Mouse (Mus musculus) olfactory bulb, adult 2 months (tissue): ENCODE results near the gene Hcar1. TPM values are rescaled to one million over a fixed set of nuclear protein-coding genes. Genes with fewer than 3 reads are reported as not detected.

Experiments used
- H3K27ac ChIP-seq: fragments of 200-500 bp; 2 replicates; pipeline ENCODE4 v1.5.1; 2012; ENCODE audit warnings: low read depth, low read length; ENCODE audit not compliant: insufficient read depth
- H3K4me1 ChIP-seq: fragments of 200-500 bp; 2 replicates; pipeline ENCODE4 v1.6.1; 2012; ENCODE audit warnings: low read length; ENCODE audit not compliant: control insufficient read depth, insufficient read depth
- H3K4me3 ChIP-seq: fragments of 200-500 bp; 2 replicates; pipeline ENCODE4 v1.5.1; 2012; ENCODE audit warnings: mild to moderate bottlenecking, low read depth, low read length, moderate library complexity; ENCODE audit not compliant: insufficient read depth
- CTCF ChIP-seq: fragments of 200-500 bp; IDR thresholded peaks from 2 replicates; pipeline ENCODE4 v1.5.1; 2012; ENCODE audit warnings: low read depth, mild to moderate bottlenecking, low read length, moderate library complexity; ENCODE audit not compliant: insufficient read depth
- POLR2A ChIP-seq: fragments of 200-500 bp; IDR thresholded peaks from 2 replicates; pipeline ENCODE4 v1.6.1; 2012; ENCODE audit warnings: mild to moderate bottlenecking, low read depth, low read length, moderate library complexity; ENCODE audit not compliant: insufficient read depth
- WGBS: fragments of 180-500 bp; shearing (Covaris S2); methylation state at CpG from one replicate; pipeline ENCODE4 v1.1.7; 2018; 5-methylcytosine and 5-hydroxymethylcytosine counted together
- polyA plus RNA-seq: library from polyadenylated mRNA; stranded (reverse); fragments of >200 nt; gene quantifications from 2 replicates; pipeline ENCODE4 v1.2.4, GENCODE M21; 2012; ENCODE audit warnings: low replicate concordance; ENCODE audit not compliant: missing spikeins, insufficient read depth, insufficient read length

The Hcar1 gene
- polyA plus RNA-seq, 1 experiment: not detected

DNA sequence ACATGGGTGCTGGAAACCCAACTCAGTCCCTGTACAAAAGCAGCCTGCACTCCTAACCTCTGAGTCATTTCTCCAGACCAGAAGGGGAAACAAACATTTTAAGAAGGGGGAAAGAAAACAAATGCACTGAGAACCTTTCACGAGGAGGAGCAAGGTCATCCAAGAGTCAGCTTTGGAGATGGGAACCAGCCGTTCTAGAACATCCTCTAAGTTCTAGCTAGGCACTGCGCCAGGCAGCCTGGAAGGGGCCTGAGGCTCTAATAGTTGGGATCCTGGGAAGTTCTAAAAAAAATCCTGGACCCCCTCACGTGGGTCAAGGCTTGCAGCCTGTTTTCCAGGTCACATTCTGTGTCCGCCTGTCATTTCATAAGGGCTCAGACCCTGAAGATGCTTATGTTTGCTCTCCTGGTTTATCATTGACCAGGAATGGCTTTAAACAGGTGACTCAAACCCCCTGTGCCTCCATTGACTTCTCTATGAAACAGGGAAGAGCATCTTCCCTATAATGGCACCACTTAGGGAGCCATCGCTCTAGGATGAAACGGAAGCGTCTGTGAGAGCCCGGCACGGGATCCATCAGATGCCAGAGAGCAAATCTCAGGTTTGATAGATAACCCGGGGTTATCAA is 25.8 kb downstream of the Hcar1 start:
- 90% methylated on average over 11 of the region's 11 CpGs for WGBS
- no peak for TF ChIP-seq POLR2A
- TF ChIP-seq CTCF: no peak
- H3K27ac ChIP-seq: no peak overlapping the region
- no peaks in the 10 kb centered on the region for H3K4me1 ChIP-seq
- H3K4me3 ChIP-seq: no peak overlapping the region

DNA sequence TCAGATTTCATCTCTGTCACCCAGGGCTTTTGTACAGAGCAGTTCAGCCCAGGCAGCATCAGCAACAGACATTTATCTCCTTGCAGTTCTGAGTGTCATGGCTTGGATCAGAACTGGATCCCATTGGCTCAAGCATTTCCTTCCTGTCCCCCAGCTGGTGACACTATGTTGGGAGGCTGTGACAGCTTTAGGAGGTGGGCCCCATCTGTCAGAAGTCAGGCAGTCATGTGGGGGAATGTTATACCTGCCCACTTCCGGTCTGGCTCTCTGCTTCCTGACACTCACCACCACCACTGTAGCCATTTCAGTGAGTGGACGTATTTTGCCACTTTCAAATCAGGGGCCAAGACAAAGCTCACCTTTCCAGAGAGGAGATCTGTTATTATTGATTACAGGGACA is 28.4 kb downstream of the Hcar1 start:
- Histone ChIP-seq H3K27ac (no peak overlapping the region), H3K4me1 (no peaks in the 10 kb centered on the region), H3K4me3 (no peak overlapping the region)
- WGBS: 76% methylated on average over 2 of the region's 2 CpGs
- TF ChIP-seq CTCF: no peak

- TF ChIP-seq POLR2A: no peak
- TF ChIP-seq CTCF: no peak
- Histone ChIP-seq H3K27ac (no peak overlapping the region), H3K4me1 (no peaks in the 10 kb centered on the region), H3K4me3 (no peak overlapping the region)
- WGBS: 90% methylated on average over 14 of the region's 14 CpGs
These were observed 35.5 kb downstream of the Hcar1 start for GRCm38 (mm10) chr5:123844316-123844715.

- Histone ChIP-seq H3K27ac (no peak overlapping the region), H3K4me3 (no peak overlapping the region), H3K4me1 (no peaks in the 10 kb centered on the region)
- no peak for TF ChIP-seq CTCF
- no peak for TF ChIP-seq POLR2A
- WGBS: 21% methylated on average over 4 of the region's 4 CpGs
These were observed 36.0 kb downstream of the Hcar1 start for GRCm38 (mm10) chr5:123843816-123844215.

- Histone ChIP-seq H3K4me3 (no peak overlapping the region), H3K27ac (no peak overlapping the region), H3K4me1 (no peaks in the 10 kb centered on the region)
- WGBS: 73% methylated on average over 3 of the region's 3 CpGs
- no peak for TF ChIP-seq POLR2A
These were observed 36.9 kb downstream of the Hcar1 start for GRCm38 (mm10) chr5:123842935-123843282.

- Histone ChIP-seq H3K4me3 (no peak overlapping the region), H3K27ac (no peak overlapping the region), H3K4me1 (no peaks in the 10 kb centered on the region)
- 75% methylated on average over 11 of the region's 11 CpGs for WGBS
- TF ChIP-seq CTCF: no peak
- no peak for TF ChIP-seq POLR2A
These were observed 37.4 kb downstream of the Hcar1 start for GRCm38 (mm10) chr5:123842221-123842934.

DNA sequence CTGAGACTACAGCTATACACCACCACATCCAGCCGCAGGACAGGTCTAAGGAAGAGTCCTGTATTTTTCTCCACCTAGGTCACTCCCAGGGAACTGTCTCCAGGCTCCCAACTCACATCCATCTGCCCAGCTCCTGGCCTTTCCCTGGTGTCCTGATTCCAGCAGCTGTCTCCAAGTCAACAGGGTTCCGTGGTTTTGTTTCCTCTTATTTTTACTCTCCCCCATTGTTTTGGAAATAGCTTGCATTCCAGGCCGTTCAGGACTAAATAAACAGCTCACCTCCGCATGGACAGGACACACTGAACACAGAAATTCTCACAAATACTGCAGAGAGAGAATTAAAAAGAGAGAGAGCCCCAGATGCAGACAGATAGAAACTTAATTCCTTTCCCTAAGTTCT is 42.4 kb downstream of the Hcar1 start:
- Histone ChIP-seq H3K4me3 (no peak overlapping the region), H3K27ac (no peak overlapping the region), H3K4me1 (no peaks in the 10 kb centered on the region)
- no peak for TF ChIP-seq CTCF
- TF ChIP-seq POLR2A: no peak
- WGBS: 58% methylated on average over 4 of the region's 4 CpGs

DNA sequence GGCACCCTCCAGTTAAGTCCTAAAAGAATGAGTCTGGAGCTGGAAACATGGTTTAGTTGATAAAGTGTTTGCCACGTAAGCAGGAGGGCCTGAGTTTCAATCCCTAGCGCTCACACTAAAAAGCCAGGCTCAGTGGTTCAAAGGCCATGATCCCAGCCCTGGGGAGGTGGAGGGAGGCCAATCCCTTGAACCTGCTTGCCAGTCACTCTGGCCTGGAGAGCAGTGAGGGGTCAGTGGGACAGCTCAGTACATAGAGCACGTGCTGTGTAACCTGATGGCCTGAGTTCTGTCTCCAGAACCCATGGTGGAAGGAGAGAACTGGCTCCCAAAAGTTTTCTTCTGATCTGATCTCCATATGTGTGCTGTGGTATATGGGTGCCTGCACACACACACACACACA is 45.0 kb downstream of the Hcar1 start:
- WGBS: 86% methylated on average over 3 of the region's 3 CpGs
- no peak overlapping the region for H3K4me3 ChIP-seq
- H3K4me1 ChIP-seq: no peaks in the 10 kb centered on the region
- no peak for TF ChIP-seq CTCF
- no peak for TF ChIP-seq POLR2A
- H3K27ac ChIP-seq: no peak overlapping the region

GRCm38 (mm10) chr5:123832309-123832708 is 47.5 kb downstream of the Hcar1 start:
- Histone ChIP-seq H3K4me1 (no peaks in the 10 kb centered on the region), H3K27ac (no peak overlapping the region), H3K4me3 (no peak overlapping the region)
- WGBS: 88% methylated on average over 7 of the region's 7 CpGs
- no peak for TF ChIP-seq POLR2A
- no peak for TF ChIP-seq CTCF
